Mouse (Mus musculus): ENCODE results near the gene Sox5.

Gene Sox5

DNA sequence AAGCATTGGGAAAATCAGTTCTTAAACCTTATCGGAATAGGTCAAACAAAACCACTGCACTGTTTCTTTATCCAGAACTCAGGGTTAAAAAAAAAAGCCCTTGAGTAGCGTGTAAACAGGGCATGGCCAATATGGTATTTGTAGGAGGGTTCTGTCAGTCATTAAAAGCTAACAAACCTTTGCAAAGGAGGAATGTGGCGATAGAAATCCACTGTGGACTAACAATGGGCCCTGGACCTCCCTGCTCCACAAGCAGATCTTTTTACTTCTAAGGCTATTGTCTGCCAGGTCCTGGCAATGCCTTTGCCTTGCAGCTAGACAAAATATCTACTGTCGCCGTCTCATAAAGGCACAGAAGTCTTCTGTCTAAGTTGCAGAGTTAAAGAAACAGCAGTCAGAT is 738.8 kb downstream of the Sox5 start:
- DNase-seq (ENCODE audit: low read depth): no peak

DNA sequence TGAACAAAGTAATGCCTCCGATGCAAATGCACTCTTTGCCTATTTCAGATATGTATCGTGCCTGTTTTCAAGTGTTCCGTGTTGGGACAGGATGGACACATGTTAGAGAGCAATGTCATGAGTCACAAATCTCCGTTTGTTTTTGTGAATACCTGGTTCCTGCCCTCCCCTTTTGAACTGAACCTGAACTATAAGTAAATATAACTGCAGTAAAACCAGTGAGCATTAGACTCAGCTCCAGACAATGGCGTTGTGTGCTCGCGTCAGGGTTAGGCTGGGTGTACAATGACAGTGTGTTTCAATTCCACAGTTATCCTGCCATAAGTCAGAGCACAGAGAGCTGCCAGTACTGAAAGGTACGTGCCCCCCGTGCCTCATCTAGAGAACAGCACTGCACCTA is 739.8 kb downstream of the Sox5 start:
- no peak for DNase-seq (ENCODE audit: low read depth)

DNA sequence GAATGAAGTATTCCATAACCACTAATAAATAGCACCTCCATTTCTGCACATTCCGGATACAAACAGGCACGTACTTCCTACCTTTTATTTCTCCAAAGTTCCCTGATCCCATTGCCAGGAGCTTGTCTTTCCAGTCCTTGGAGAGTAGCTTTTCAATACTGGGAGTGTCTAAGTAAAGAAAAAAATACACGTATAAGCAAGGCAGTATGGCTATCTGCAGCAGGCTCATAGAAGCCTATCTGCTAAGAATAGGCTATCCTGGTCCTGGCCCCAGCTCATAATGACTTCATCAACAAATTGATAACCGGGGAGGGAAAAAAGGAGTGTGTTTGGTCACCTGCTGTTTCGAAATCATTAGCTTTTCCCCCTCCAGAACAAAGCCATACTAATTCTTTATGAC is 740.6 kb downstream of the Sox5 start:
- DNase-seq (ENCODE audit: low read depth): no peak

DNA sequence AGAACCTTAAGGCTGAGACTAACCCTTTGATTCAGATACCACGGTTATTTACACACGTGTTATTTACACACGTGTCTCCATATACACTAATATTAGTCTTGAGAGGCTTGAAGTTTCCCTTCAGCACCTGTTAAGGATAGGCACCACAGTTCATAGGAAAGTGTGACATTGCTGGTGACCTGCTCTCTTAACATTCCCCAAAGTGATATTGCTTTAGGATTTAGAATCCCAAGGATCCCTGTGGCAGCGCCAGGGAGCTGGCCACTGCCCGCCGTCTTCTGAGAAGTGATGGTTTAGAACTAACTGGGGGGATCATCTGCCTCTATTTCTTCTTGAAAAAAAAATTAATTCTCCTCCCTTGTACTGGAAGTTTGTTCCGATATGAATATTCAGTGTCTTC is 741.4 kb downstream of the Sox5 start:
- DNase-seq (ENCODE audit: low read depth): no peak

DNA sequence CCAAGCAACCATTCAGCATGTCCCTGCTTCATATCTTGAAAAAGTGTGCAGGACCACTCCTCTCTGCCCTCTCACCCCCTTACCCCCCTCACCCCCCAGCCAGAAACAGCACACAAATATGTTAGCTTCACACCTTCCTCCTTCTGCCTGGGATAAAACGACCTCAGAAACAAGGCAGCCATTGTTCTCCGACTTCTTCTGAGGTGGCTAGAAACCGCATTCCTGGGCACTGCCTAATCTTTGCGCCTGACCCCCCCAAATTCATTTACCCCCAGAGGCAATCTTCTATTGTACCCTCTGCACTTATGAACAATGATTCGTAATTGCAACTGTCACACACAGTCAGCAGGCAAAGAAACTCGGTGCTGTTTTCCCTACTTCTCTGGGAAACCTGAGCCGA is 742.6 kb downstream of the Sox5 start:
- no peak for DNase-seq (ENCODE audit: low read depth)

DNA sequence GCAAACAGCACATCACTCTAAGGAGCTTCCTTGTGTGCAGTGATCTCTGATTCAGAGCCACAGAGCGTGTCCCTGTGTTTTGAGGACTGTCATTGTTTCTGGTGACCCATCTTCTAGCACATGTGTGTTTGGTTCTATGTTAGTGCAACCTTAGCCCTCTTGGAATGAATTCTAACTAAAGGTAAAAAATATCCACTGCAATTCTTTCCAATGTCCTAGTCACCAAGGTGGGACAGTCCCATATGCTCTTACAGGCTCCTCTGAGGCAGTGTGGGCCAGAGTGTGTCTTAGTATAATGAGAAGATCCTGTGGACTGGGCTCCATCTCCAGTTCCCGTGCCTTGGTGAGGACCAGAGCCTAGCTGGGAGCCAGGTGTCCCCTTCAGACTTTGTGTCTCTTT is 748.6 kb downstream of the Sox5 start:
- DNase-seq (ENCODE audit: low read depth): no peak

DNA sequence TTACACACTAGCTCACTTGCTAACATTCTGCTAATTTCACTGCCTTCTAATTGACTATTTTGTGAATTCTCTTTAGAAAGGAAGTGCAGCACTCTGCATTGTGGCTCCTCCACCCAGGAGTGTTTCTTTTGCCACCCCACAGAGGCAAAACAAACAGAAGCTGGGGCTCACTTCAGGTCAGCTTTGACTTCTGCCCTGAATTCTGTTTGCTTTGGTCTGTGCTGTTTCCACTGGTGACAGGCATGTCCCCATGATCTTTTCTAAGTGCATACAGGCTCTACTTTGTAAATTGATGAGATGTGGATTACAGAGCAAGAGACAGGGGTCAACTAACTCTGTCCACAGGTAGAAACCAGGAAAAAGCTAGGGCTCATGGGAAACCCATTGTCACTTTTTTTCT is 764.8 kb downstream of the Sox5 start:
- no peak for DNase-seq (ENCODE audit: low read depth)

DNA sequence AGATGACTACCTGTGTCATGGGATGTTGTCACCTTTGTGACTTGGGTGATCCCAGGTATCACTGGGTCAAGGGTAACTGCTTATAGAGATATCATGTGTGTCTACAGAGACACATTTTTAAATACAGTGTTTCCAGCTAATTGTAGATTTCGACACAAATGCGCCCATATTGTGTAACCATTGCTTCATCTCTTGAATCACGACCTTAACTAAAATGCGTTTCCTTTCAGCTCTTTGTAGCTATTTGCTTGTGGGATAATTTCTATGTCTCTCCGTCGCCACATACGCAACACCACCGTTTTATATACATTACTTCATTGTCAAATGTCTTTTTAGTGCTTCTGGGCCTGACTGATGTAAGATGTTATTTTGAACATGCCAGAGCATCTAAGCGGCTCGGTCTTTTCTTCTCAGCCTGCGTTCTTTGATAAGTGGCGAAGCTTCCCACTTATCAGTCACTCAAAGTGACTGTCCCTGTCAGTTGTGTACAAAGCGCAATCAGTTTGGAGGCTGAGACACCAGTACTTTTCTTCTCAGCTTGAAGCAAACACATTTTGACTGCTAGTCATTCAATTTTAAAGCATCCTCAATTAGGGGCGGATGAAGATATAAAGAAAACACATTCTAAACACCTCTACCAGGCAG is 769.8 kb downstream of the Sox5 start:
- DNase-seq (ENCODE audit: low read depth): no peak

DNA sequence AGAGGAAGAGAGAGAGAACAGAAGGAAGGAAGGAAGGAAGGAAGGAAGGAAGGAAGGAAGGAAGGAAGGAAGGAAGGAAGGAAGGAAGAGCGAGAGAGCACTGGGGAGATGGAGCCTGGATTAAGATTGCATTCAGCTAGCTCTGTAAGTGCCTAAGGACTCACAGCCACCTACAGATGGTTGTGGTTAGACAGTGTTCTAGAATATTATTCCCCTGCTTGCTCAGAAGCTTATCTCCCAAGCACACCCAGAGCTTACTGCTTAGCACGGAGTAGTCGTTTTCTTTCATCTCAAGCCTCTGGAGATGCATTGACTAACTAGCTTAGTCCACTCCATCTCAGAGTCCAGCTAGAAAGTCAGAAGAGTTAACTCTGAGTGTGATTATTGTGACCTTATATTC is 770.8 kb downstream of the Sox5 start:
- no peak for DNase-seq (ENCODE audit: low read depth)

DNA sequence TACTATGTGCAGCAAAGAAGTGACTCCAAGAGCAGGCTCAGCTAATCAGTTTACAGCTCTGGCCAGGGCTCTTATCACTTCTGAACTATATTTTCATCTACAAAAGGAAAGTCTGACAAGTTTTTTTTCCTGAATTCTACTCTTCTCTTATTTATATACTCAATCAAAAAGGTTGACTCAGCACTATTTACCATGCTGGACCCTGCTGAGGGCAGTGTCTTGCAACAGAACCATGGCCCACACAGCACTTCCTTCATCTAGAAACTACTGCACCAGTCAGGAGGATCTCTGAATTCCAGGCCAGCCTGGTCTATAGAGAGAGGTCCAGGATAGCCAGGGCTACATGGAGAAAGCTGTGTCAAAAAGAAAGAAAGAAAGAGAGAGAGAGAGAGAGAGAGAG is 771.5 kb downstream of the Sox5 start:
- no peak for DNase-seq (ENCODE audit: low read depth)

DNA sequence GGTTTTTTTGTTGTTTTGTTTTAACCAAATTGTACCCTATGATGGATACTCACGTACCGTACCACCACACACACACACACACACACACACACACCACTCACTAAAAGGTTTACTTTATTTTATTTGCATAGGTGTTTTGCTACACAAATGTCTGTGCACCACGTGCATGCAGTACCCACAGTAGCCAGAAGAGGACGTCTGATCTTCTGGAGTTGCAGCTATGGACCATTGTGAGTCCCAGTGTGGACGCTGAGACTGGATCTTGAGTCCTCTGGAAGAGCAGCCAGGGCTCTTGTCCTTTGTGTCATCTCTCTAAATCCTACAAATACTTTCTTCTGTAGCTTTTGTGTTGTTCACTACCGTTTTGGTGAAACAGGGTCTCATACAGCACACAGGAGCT is 776.6 kb downstream of the Sox5 start:
- DNase-seq (ENCODE audit: low read depth): no peak

DNA sequence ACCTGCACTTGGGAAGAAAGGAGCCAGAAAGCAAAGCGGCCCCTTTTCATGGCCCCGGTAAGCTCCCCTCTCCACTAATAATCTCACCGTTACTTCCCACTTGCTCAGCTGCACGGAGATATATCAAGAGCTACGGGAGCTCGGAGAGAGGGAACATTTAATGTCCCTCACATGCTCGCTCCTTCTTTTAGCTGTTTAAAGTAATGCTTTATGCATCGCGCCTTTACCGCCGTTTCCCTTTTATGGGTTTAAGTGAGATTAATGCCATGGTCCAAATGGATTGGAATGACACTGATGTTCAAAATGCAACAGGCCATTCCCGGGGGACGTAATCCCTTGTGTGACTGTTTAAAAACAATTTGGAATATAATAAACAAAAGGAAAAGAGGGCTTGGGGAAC is 783.6 kb downstream of the Sox5 start:
- DNase-seq (ENCODE audit: low read depth): no peak

DNA sequence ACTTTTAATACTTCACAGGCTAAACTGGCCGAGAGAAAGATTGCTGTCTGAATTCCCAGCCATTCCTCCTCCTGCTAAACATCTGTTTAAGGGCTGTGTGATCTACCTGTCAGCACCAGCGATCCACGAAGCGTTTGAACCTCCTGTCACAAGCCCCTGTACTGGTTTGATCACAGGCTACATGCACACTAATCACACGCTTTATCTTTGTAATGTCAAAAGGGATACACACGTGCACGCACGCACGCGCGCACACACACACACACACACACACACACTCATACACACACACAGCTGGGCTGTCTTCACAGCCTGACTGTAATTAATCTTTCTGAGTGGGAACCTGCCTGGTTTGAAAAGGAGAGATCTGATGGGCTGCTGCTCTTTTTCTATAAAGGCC is 784.2 kb downstream of the Sox5 start:
- no peak for DNase-seq (ENCODE audit: low read depth)

DNA sequence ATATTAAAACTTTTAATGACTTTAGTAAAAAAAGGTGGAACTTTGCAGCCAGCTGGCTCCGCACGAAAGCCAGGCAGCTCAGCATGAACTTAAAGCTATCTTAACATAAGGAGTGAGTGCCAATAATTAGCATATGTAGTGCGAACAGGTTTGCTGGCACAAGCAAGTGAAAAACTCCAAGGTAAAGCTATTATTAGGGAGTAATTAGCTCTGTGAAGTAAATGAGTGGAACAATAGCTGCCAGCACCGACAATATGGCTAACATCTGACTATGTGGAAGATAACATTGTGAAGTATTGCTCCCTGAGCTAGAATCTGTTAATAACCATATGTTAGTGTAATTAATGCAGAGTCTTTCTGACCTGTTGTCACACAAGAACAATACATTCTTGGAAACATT is 786.7 kb downstream of the Sox5 start:
- no peak for DNase-seq (ENCODE audit: low read depth)

DNA sequence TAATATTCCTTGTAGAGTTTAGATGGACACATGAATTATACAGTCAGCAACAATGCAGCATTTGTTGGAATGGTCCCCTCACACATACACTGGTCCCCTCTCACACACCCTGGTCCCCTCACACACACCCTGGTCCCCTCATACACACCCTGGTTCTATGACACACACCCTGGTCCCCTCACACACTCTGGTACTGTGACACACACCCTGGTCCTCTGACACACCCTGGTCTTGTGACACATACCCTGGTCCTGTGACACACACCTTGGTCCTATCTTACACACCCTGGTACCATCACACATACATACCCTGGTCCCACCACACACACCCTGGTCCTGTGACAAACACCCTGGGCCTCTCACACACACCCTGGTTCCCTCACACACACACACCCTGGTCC is 794.2 kb downstream of the Sox5 start:
- no peak for DNase-seq (ENCODE audit: low read depth)

DNA sequence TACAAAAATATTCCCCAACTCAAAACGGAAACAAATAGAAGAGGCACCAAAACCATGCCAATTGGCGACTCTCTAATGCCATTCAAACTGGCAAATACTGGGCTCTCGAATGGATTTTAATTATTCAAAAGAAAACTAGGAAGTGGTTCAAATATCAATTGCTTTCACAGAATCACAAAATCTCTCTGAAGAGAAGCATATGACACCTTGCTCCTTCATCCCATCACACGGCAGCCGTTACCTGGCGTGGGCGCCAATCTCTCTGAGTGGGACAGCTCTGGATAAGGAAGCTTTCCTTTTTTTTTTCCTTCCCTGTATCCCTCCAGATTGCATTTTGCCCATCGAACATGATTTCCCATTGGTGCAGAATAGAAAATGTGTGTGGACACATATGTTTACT is 801.6 kb downstream of the Sox5 start:
- no peak for DNase-seq (ENCODE audit: low read depth)

DNA sequence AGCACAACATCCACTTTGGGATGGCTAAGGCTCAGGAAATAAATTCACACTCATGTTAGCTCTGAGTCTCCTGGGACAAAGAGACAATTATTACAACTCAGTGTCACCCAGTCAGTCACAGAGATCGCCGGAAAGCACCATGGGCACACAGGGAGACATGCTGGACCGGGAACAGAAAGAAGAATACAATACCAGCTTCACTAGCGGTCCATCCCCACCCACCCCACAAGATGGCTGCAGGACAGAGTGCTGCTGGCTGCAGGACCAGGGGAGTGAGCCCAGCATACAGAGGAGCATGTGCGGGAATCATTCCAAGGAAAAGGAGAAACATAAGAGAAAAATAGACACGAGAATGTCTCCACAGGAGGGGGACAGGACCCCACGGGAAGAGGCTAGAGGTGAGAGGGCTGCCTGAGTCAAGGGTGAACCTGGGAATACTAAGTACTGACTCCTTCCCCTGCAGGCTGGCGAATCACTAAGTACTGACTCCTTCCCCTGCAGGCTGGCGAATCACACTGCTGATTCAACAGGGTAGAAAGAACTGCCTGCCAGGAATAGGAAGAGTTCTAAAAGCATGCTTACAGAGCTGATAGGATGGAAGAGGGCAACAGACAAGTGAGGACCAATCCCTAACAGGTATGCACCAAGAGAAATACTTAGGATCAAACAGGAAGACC is 813.9 kb downstream of the Sox5 start:
- no peak for DNase-seq (ENCODE audit: low read depth)

DNA sequence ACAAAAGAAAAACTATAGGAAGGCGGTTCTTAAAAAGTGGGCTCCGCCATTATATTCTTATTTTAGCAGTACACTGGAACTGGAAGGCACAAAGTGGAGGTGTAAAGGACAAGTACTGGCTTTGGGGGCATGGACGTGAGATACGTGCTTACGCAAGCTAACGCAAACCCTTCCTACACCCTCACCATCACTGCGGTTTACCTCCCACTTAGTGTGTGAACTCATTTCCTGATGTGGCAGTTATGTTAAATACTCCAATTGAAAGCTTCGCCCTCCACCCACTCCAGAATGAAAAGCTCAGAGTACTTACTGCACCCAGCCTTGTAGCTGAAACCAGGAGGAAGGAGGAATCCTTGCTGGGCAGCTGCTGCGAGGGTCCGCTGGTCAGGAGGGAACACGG is 821.3 kb downstream of the Sox5 start:
- DNase-seq (ENCODE audit: low read depth): no peak

DNA sequence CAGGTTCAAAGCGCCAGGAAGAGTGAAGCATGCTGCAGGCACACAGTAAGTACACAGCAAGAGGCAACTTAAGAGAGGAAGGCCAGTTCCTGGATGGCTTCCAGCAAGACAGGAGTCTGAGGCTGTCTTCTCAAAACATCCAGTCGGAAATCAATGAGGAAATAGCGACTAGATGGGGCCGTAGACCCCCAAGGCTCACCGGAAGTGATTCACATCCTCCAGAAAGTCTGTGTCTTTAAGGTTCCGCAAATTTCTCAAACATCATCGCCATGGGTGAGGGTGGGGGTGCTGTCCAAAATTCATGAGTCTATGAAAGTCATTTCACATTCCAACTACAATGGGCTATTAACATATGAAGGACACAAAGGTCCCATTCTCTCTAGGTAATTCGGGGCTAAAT is 821.7 kb downstream of the Sox5 start:
- DNase-seq (ENCODE audit: low read depth): no peak

DNA sequence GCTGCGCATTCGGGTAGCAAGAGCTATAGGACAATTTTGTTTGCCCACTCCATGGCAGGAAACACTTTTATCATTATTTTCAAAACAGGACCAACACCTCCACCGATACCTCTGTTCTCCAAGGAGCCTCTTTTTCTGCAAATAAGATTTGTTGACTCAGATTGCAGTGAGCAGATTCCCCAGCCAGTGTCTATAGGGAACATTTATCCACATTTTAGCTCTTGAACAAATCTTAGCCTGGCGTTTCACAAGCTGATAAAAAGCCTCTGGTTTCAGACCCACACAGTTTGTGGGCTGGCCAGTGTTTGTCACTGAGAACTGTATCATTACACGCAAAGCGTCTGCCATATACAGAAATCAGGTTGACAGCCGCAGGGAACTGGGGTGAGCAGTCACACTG is 823.4 kb downstream of the Sox5 start:
- no peak for DNase-seq (ENCODE audit: low read depth)

DNA sequence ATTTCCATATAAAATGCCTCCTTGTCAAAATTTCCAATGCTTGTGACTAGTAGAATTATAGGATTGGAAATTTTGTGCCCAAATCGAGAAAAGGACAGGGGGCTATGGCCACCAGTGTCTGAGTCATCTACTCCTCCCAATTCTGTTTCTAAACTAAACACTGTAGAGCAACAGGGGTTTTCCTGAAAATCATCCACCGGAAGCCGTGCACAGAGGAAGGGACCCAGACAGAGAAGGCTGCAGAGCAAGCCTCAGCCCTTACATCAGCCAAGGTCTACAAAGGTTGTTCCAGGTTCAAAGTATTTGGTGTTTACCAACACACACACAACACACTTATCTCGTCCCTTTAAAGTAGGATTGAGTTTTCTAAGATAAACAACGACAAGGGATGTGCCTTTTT is 824.7 kb downstream of the Sox5 start:
- DNase-seq (ENCODE audit: low read depth): peak; percentile 40

DNA sequence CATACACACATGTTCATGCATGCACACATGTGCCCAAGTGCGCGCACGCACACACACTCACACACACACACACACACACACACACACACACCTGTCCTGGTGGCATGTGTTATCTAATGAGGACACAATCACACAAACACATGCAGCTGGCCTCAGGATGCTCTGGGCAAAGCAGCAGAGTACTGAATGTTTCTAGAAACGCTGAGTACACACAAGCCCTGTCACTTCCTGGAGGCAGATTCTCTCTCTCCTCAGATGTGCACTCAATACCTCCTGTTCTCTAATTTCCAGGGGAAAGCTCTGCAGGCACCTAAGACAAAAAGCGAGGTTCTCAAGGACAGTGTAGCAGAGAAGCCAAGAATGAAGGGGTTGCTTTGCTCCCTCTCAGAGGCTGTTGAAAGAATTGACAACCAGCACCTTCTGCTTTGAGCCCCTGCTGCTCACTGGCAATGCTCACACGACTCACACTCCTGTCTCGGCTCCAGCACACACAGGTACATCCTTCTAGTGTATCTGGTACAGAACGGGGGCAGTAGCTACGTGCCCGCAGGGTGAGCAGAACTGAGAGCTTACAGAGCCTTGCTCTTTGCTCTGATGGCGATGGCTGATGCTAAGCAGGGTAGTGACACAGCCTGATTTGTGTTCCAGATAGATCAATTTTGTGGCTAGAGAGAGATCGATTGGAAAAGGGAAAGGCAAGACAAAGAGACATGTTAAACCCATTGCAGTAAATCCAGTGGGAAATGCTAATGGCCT is 833.0 kb downstream of the Sox5 start:
- DNase-seq (ENCODE audit: low read depth): no peak

DNA sequence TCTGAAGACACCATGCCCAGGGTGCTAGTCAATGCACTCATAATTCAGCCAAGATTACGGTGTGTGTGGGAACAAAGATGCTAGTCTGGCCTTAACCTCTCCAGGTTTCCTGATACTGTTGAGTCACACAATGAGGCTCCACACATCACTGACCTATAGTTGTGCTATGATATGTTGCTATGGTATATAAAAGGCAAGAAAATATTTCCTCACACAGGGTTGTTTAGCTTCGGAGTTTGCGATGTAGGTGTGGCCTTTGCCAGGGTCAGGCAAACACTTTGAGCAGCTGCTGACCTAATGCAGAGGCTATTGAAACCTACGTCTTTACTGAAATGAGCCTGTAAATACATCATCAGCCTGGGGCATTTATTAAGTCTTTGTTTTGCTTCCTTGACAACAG is 833.7 kb downstream of the Sox5 start:
- DNase-seq (ENCODE audit: low read depth): no peak

DNA sequence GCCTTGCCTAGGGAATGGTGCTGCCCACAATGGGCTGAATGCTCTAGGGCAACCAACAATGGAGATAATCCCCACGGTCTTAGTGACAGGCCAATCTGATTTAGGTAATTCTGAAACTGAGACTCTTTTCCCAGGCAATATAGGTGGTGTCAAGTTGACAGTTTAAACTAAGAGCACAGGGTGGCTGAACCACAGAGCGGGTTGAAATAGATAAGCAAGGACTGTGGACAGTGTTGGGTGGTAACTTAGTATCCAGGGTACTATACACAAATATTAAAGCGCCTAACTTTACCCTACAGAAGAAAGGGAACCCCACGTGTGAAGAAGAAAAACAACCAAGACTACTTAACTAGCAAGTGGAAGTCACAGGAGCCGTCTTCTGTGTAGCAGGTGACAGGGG is 838.7 kb downstream of the Sox5 start:
- no peak for DNase-seq (ENCODE audit: low read depth)

Data from induced T-regulatory cell, adult 2 months (primary cell).